Mouse (Mus musculus) adrenal gland, adult 2 months (tissue): ENCODE measurements around the gene Slitrk1. TPM values are rescaled to one million over a fixed set of nuclear protein-coding genes. Genes with fewer than 3 reads are reported as not detected.

Experiments
- DNase-seq: peaks from one replicate; pipeline ENCODE4 v3.0.0; 2021
- long read RNA-seq: library from polyadenylated mRNA; stranded (forward); transcript quantifications from one replicate; pipeline ENCODE4 v2.0.0, GENCODE M21; 2021
- polyA plus RNA-seq: library from polyadenylated mRNA; depleted of rRNA; stranded (reverse); fragments of >200 nt; gene quantifications from 2 replicates; pipeline ENCODE4 v1.2.3, GENCODE M21; 2012; rRNA removed
- total RNA-seq, 2 experiments: library from RNA; stranded (reverse); gene quantifications; 2 replicates each; pipeline ENCODE4 v1.2.3; 2021

Gene Slitrk1
- total RNA-seq (1 to 10 TPM in 1 of 2 experiments, under 1 TPM in 1; 0.69 to 1.3 TPM), polyA plus RNA-seq (0.04 and 0.06 TPM in 2 replicates)
- long read RNA-seq, result 0 reads

- no peak for DNase-seq
Observed at GRCm38 (mm10) chr14:108913714-108914263, at the start of gene Slitrk1. Gene Slitrk1 (minus strand): TSS chr14:108914158.

- DNase-seq, result no peak
Observed at GRCm38 (mm10) chr14:108935777-108936176, 21.8 kb upstream of the Slitrk1 start.

- DNase-seq, result no peak
Observed at GRCm38 (mm10) chr14:108914336-108914735, 378 bp upstream of the Slitrk1 start.

DNA sequence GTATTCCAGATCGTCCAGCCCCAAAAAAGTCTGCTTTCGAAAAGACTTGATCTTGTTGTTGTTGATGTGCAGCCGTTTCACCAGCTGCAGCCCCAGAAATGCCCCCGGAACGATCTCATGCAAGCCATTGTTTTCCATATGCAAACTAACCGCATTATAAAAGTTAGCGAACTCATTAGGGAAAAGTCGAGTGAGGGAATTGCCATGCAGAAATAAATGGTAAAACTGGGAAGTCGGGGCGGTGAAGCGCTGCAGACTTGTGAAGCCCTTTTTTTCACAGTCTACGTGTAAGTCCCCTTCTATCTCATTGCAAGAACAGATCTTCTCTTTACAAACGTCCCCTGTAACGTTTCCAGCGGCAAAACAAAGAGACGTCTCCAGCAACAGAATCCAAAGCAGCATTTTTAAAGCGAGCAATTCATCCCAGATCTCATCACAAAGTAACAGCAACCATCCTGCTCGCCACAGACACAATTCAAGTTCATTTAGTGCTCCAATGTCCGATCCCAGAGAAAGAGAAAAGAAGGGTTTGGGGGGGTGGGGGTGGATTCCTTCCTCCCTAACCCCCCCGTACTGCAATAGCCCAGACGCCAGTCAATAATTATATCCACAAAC, 975 bp downstream of the Slitrk1 start:
- DNase-seq, result no peak

GRCm38 (mm10) chr14:108912021-108912875, 1.7 kb downstream of the Slitrk1 start:
- DNase-seq, result no peak

GRCm38 (mm10) chr14:108911138-108911841, 2.7 kb downstream of the Slitrk1 start:
- no peak for DNase-seq

GRCm38 (mm10) chr14:108910449-108911137, 3.4 kb downstream of the Slitrk1 start:
- DNase-seq, result no peak

GRCm38 (mm10) chr14:108909336-108909953, 4.5 kb downstream of the Slitrk1 start:
- DNase-seq, result no peak

DNA sequence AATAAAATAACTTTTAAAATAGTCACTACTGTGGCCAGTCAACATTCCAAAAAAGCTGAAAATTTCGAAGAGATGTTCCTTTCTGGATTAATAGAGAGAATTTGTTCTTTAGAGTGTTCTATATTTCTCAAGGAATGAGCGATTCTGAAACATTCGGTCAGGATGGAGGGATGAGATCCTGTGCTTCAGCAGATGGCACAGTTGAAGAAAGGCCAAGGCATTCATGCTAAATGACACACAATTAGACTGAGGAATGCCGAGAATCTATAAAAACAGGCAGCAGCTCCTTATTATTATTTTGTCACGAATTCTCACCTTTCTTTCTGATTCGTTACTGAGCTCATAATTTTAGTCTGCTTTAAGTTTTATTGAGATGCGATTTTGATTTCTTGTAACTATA, 15.4 kb downstream of the Slitrk1 start:
- DNase-seq, result no peak

- no peak for DNase-seq
Observed at GRCm38 (mm10) chr14:108895456-108895855, 18.5 kb downstream of the Slitrk1 start.

GRCm38 (mm10) chr14:108867816-108868215, 46.1 kb downstream of the Slitrk1 start:
- peak; percentile 47 for DNase-seq

DNA sequence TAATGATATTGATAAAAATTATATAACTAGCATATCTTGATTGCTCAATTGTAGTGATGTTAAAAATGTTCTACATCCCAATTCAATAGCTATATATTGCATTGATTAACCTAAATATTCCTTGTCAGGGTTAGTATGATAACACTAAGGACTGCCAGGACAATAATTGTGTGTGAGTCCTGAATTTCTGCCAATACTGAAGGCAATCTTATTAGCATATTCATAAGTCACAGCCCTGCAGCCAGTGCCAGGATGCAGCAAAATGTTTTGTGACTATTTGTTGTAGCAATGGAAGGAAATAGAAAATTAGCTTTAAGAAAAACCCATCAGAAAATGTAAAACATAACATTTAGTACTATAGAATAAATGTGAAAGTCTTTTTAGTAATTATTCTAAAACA, 49.3 kb downstream of the Slitrk1 start:
- DNase-seq, result no peak

DNA sequence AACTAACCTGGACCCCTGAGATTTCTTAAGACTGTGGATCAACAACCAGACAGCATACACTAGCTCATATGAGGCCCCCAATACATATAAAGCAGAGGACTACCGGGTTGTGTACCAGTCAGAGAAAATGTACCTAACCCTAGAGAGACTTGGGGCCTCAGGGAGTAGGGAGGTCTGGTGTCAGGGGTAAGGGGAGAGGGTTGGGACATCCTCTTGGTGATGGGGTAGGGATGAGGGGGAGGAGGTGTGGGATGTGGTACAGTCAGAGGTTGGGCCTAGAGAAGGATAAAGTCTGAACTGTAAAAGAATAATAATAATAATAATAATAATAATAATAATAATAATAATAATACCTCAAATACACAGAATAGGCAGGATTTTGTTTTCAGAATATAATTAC, 54.6 kb downstream of the Slitrk1 start:
- no peak for DNase-seq
